Mouse (Mus musculus) midbrain, embryonic 13.5 days (tissue): ENCODE data around the gene B3galt4. TPM values are rescaled to one million over a fixed set of nuclear protein-coding genes. Genes with fewer than 3 reads are reported as not detected.
"Not testable (repeated sequence)": the region's sequence is repeated elsewhere in the genome, so short reads cannot be mapped to it uniquely, and the experiment has no call there.

Experiments
- ATAC-seq: fragments of 200-750 bp; cut with Nextera tagmentation; 2 replicates; pipeline ENCODE4 v1.8.0; 2017; ENCODE audit warnings: mild to moderate bottlenecking, moderate TSS enrichment, moderate library complexity
- H3K27ac ChIP-seq: fragments of 300-500 bp; sonication (generic); 2 replicates; pipeline ENCODE4 v1.5.1; 2015; ENCODE audit warnings: inconsistent platforms, mild to moderate bottlenecking, moderate library complexity
- H3K27me3 ChIP-seq: fragments of 300-500 bp; sonication (generic); 2 replicates; pipeline ENCODE4 v1.6.1; 2015; ENCODE audit warnings: mild to moderate bottlenecking, inconsistent platforms
- H3K36me3 ChIP-seq: fragments of 300-500 bp; sonication (generic); 2 replicates; pipeline ENCODE4 v1.6.1; 2015; ENCODE audit warnings: mild to moderate bottlenecking, inconsistent platforms
- H3K4me1 ChIP-seq: fragments of 300-500 bp; sonication (generic); replicated peaks from 2 replicates; pipeline ENCODE4 v1.6.1; 2015; ENCODE audit warnings: inconsistent platforms
- H3K4me2 ChIP-seq: fragments of 300-500 bp; sonication (generic); replicated peaks from 2 replicates; pipeline ENCODE4 v1.6.1; 2015; ENCODE audit warnings: moderate library complexity, mild to moderate bottlenecking, inconsistent platforms
- H3K4me3 ChIP-seq: fragments of 300-500 bp; sonication (generic); replicated peaks from 2 replicates; pipeline ENCODE4 v1.5.1; 2015; ENCODE audit warnings: mild to moderate bottlenecking, inconsistent platforms
- H3K9ac ChIP-seq: fragments of 300-500 bp; sonication (generic); replicated peaks from 2 replicates; pipeline ENCODE4 v1.6.1; 2015; ENCODE audit warnings: mild to moderate bottlenecking, inconsistent platforms
- H3K9me3 ChIP-seq: fragments of 300-500 bp; sonication (generic); 2 replicates; pipeline ENCODE4 v1.6.1; 2016; ENCODE audit warnings: mild to moderate bottlenecking, inconsistent platforms
- WGBS: fragments of 180-500 bp; shearing (Covaris S2); methylation state at CpG from one replicate; pipeline ENCODE4 v1.1.7; 2015; 5-methylcytosine and 5-hydroxymethylcytosine counted together
- polyA plus RNA-seq: library from polyadenylated mRNA; unstranded; fragments of >200 nt; fragmentation: Nextera tagmentation; extraction: Ambion mirVana; gene quantifications from 2 replicates; pipeline ENCODE4 v1.2.1, GENCODE M21; 2015

The B3galt4 gene
- polyA plus RNA-seq, 1 experiment from 2014 or later = 13.6 TPM

DNA sequence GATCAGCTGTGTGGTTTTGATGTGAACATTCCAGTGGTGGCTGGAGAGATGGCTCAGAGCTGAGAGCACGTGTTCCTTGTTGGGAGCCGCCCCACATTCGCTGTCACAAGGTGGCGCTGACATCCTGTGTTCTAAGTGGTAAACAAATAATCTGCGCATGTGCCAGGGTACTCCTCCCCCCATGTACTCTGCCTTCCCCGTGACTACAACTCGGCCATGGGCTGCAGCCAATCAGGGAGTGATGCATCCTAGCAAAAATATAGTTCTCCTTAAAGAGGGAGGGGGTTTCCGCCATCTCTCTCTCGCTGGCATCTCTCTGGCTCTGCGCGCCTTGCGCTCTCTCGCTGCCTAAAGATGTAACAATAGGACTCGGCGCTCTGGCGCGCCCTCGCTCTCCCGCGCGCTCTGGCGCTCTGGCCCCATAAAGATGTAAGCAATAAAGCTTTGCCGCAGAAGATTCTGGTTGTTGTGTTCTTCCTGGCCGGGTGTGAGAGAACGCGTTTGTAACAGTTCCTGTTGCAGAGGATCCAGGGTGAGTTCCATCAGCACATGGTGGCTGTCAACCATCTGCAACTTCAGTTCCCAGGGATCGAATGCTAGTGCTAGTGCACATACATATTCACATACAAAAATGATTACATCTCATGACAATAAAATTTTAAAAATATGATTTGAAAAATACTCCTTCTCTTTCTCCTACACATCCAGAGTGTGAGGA is 30.1 kb upstream of the B3galt4 start:
- peaks cover 42% of the 10 kb centered on the region for H3K27me3 ChIP-seq
- H3K27ac ChIP-seq = peak overlapping the region; percentile 90
- under 1% methylated on average over 27 of the region's 27 CpGs for WGBS
- peak; percentile 97 for ATAC-seq
- H3K36me3 ChIP-seq, H3K9me3 ChIP-seq: not testable (repeated sequence)
- H3K4me2 ChIP-seq = peak overlapping the region; percentile 59
- peak overlapping the region; percentile 49 for H3K4me3 ChIP-seq
- peak overlapping the region; percentile 63 for H3K9ac ChIP-seq
- peaks cover 24% of the 10 kb centered on the region for H3K4me1 ChIP-seq

DNA sequence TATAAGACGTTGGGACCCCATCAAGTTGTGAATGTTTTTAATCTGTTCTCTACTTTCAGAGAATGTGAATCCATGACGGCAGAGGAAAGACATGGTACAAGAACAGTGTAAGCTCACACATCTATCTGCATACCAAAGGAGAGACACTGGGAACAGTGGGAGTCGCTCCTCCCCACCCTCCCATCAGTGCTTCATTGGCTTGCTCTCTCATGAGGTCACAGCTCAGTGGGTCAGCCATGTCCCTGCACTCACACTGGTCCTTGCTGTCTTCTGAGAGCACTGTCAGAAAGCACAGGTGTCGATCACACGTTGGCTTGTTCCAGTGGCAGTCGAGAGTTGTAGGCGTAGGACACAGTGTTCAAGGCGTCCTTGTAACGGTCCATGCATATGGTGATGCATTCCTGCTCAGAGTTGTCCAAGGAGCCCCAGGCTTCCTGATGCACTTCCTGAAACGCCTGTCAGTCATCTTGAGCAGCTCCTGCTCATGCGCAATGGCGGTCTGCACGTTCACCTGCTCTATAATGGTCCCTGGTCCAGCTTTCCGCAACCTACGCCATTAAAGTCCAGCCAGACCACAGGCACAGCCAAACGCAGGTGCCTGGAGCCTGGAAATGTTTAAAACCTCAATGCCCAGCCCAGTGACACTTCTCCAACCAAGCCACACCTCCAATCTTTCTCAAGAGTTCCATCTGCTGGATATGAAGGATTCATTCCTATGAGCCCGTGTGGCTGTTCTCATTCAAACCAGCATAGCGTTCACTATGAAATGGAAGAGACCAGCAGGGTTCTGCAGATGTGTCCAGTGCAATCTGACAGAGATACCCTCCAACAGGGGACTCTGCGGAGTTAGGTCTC is 29.1 kb upstream of the B3galt4 start:
- Histone ChIP-seq H3K27me3 (peaks cover 50% of the 10 kb centered on the region), H3K36me3 (no peaks in the 10 kb centered on the region), H3K9me3 (no peaks in the 10 kb centered on the region), H3K27ac (no peak overlapping the region), H3K4me2 (peak overlapping the region; percentile 59), H3K9ac (no peak overlapping the region; the same call in 1 of the 2 replicates), H3K4me1 (peaks cover 24% of the 10 kb centered on the region), H3K4me3 (peak overlapping the region; percentile 49; the same call in 1 of the 2 replicates)
- ATAC-seq = peak; percentile 9; the same call in 1 of the 2 replicates
- 79% methylated on average over 19 of the region's 19 CpGs for WGBS

DNA sequence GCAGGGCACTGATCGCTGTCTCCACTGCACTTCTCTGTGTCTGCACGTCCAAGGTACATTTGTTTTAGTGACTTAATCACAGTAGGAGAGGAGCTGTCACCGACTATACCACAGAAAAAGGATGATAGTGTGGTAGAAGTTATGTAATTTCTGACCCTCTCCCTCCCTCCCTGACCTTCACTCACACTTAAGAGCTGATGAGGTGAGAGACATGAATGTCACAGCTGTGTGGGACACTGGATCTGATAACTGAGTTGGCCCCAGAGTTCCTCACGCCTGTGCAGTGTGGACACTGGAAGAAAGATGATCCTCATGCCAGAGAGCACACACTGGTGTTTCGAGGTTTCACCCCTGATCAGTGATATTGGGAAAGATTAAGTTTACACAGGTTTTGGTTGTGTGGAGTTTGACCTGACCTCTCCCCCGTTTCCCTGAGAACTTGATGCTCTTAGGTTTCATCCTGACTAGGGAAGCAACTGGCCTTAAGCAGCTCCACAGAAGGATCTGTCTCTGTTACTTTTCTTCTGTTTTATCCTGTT is 28.3 kb upstream of the B3galt4 start:
- Histone ChIP-seq H3K9me3 (no peaks in the 10 kb centered on the region), H3K4me2 (no peak overlapping the region), H3K27me3 (peaks cover 51% of the 10 kb centered on the region), H3K9ac (no peak overlapping the region), H3K4me1 (peaks cover 24% of the 10 kb centered on the region), H3K27ac (no peak overlapping the region), H3K4me3 (no peak overlapping the region), H3K36me3 (no peaks in the 10 kb centered on the region)
- WGBS = 77% methylated on average over 6 of the region's 6 CpGs
- no peak for ATAC-seq

DNA sequence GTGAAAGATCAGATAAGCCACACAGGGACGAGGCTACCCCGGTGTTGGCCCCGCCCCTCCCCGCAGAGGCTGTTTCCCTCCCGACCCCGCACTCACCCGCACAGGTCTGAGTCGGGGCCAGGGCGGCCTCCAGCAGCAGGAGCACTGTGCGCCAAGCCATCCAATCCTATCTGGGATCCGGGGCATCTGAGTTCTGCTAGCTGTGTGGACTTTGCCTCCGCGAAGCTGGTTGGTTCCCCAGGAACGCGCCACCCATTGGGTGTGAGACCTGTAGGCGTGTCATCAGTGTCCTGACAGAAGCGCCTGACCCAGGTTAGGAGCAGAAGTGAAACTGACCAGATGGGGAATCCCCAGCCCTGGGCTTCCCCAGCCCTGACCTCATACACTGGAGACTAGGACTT is 27.3 kb upstream of the B3galt4 start:
- Histone ChIP-seq H3K36me3 (no peaks in the 10 kb centered on the region), H3K9ac (peak overlapping the region; percentile 7; the same call in 1 of the 2 replicates), H3K4me2 (peak overlapping the region; percentile 51), H3K4me3 (peak overlapping the region; percentile 34), H3K27ac (no peak overlapping the region), H3K27me3 (peaks cover 55% of the 10 kb centered on the region), H3K4me1 (peaks cover 24% of the 10 kb centered on the region), H3K9me3 (no peaks in the 10 kb centered on the region)
- ATAC-seq = no peak
- WGBS = under 1% methylated on average over 17 of the region's 17 CpGs

GRCm38 (mm10) chr17:33977861-33978557 is 26.7 kb upstream of the B3galt4 start:
- peak overlapping the region; percentile 34 for H3K4me3 ChIP-seq
- no peak for ATAC-seq
- H3K27me3 ChIP-seq = peaks cover 55% of the 10 kb centered on the region
- H3K9me3 ChIP-seq = no peaks in the 10 kb centered on the region
- no peak overlapping the region for H3K27ac ChIP-seq
- peaks cover 24% of the 10 kb centered on the region for H3K4me1 ChIP-seq
- peak overlapping the region; percentile 51 for H3K4me2 ChIP-seq
- H3K9ac ChIP-seq = peak overlapping the region; percentile 7; the same call in 1 of the 2 replicates
- H3K36me3 ChIP-seq = no peaks in the 10 kb centered on the region
- 2% methylated on average over 54 of the region's 57 CpGs for WGBS

DNA sequence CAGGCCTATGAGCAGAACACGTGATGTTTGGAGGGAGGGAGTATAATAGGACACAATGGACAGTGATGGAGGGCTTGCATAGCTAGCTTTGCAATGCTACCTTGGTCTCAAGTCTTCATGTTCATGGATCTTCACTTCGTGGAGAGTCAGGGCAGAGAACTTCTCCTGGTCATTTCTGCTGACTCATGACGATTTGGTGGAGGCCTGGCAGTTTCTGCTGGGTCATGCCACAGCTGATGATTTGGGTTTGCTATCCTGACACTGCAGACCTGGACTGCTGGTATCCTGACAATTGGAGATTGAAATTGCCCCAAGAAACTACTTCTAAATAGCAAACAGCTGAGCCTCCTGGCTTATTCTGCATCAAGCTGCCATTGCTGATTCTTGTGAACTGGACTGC is 22.3 kb upstream of the B3galt4 start:
- no peak overlapping the region for H3K9ac ChIP-seq
- no peak overlapping the region for H3K4me3 ChIP-seq
- H3K4me2 ChIP-seq = no peak overlapping the region
- no peak for ATAC-seq
- peaks cover 41% of the 10 kb centered on the region for H3K27me3 ChIP-seq
- no peaks in the 10 kb centered on the region for H3K9me3 ChIP-seq
- H3K27ac ChIP-seq = no peak overlapping the region
- H3K4me1 ChIP-seq = peaks cover 8% of the 10 kb centered on the region
- no peaks in the 10 kb centered on the region for H3K36me3 ChIP-seq
- WGBS = 55% methylated on average over 3 of the region's 3 CpGs

DNA sequence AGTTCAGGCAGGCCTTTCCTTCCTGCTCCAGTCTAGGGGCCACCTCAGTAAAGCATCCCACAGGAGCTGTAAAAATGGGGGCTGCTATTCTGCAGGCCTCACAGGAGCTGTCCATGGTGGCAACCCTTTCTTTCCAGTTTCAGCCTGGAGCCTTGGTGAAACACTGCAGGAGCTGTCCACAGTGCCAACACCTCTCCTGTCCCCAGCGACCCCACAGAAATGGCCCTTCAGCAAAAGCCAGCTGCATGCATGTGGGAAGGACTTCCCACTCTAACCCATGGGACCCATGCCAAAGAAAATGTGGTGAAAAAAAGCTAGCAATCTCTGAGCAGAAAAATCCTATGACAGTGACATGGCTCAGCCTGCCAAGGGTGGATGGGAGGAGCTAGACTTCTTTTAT is 21.4 kb upstream of the B3galt4 start:
- no peak overlapping the region for H3K4me3 ChIP-seq
- H3K27ac ChIP-seq = no peak overlapping the region
- ATAC-seq = no peak
- H3K27me3 ChIP-seq = peaks cover 32% of the 10 kb centered on the region
- H3K4me2 ChIP-seq = no peak overlapping the region
- H3K9ac ChIP-seq = no peak overlapping the region
- H3K9me3 ChIP-seq = no peaks in the 10 kb centered on the region
- H3K36me3 ChIP-seq = no peaks in the 10 kb centered on the region
- WGBS = 4% methylated on average over 1 of the region's 1 CpGs
- H3K4me1 ChIP-seq = 0 out of 2 replicates have a peak, but pooled peaks cover under 1% of the 10 kb centered on the region

DNA sequence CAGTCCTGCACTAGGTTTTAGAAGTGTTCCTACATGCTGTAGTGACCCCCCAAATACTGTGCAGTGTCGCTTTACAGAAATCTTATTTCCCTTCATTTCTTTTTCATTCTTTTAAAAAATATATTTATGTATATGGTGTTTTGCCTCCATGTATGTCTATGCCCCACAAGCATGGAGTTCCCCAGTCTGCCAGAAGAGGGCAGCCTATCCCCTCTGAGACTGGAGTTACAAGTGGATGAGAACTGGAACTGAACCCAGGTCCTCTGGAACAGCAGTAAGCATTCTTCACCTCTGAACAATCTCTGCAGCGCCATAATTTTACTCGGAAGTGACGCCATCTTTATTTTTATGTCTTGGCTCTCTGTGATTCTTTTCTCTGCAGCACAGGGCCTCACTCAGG is 18.1 kb upstream of the B3galt4 start:
- no peaks in the 10 kb centered on the region for H3K4me1 ChIP-seq
- H3K9ac ChIP-seq = no peak overlapping the region
- H3K4me3 ChIP-seq = no peak overlapping the region
- no peak for ATAC-seq
- WGBS = 77% methylated on average over 4 of the region's 4 CpGs
- no peak overlapping the region for H3K27ac ChIP-seq
- no peak overlapping the region for H3K4me2 ChIP-seq
- peaks cover 9% of the 10 kb centered on the region; the same call in 1 of the 2 replicates for H3K27me3 ChIP-seq
- no peaks in the 10 kb centered on the region for H3K9me3 ChIP-seq
- peaks cover 21% of the 10 kb centered on the region for H3K36me3 ChIP-seq

GRCm38 (mm10) chr17:33968927-33969326 is 17.6 kb upstream of the B3galt4 start:
- ATAC-seq = peak; percentile 78
- H3K4me2 ChIP-seq = no peak overlapping the region
- no peaks in the 10 kb centered on the region for H3K4me1 ChIP-seq
- H3K9me3 ChIP-seq = no peaks in the 10 kb centered on the region
- 24% methylated on average over 5 of the region's 5 CpGs for WGBS
- 0 out of 2 replicates have a peak, but pooled peaks cover 5% of the 10 kb centered on the region for H3K27me3 ChIP-seq
- no peak overlapping the region for H3K4me3 ChIP-seq
- H3K27ac ChIP-seq = peak overlapping the region; percentile 14; the same call in 1 of the 2 replicates
- no peak overlapping the region for H3K9ac ChIP-seq
- peaks cover 24% of the 10 kb centered on the region for H3K36me3 ChIP-seq

GRCm38 (mm10) chr17:33968489-33968888 is 17.2 kb upstream of the B3galt4 start:
- Histone ChIP-seq H3K27ac (peak overlapping the region; percentile 14; the same call in 1 of the 2 replicates), H3K27me3 (0 out of 2 replicates have a peak, but pooled peaks cover 5% of the 10 kb centered on the region), H3K4me1 (no peaks in the 10 kb centered on the region), H3K9ac (no peak overlapping the region), H3K36me3 (peaks cover 28% of the 10 kb centered on the region), H3K4me2 (no peak overlapping the region), H3K9me3 (no peaks in the 10 kb centered on the region), H3K4me3 (no peak overlapping the region)
- peak; percentile 76 for ATAC-seq
- 5% methylated on average over 9 of the region's 9 CpGs for WGBS

DNA sequence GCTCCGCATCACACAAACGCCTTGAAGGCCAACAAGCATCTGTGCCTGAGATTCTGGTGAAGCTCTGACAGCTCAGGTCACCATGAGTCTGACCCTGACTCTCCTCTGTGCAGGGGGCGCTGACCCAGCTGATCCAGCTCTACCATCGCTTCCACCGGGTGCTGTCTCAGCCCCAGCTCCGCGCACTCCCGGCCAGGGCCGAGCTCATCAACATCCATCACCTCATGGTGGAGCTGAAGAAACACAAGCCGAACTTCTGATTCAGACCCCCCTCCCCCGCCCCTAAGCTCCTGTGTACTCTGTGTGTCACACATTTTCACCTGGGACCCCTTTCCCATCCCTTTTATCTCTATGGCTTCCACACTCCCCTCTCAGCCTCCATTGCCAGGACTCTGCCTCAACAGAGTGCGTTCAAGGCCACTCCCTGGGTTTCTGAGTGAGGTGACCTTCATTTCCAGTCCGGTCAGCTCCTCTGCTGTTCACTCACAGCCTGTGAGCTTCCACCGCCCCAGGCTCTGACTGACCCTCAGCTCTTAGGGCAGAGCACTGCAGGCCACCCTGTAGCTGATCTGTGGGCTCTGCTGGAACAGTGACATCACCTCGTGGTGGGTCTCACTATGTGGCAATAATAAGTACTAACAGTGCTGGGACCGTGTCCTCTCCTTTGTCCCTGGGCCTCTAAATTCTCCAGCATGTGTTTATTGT is 14.7 kb upstream of the B3galt4 start:
- H3K9me3 ChIP-seq = no peaks in the 10 kb centered on the region
- no peak overlapping the region for H3K27ac ChIP-seq
- WGBS = 88% methylated on average over 16 of the region's 16 CpGs
- no peak overlapping the region for H3K9ac ChIP-seq
- no peak for ATAC-seq
- H3K4me2 ChIP-seq = no peak overlapping the region
- no peaks in the 10 kb centered on the region for H3K4me1 ChIP-seq
- H3K4me3 ChIP-seq = no peak overlapping the region
- H3K27me3 ChIP-seq = no peaks in the 10 kb centered on the region
- H3K36me3 ChIP-seq = peaks cover 53% of the 10 kb centered on the region
